1 mouse cellular context compared by ENCODE assay signal in the genomic region with DNA sequence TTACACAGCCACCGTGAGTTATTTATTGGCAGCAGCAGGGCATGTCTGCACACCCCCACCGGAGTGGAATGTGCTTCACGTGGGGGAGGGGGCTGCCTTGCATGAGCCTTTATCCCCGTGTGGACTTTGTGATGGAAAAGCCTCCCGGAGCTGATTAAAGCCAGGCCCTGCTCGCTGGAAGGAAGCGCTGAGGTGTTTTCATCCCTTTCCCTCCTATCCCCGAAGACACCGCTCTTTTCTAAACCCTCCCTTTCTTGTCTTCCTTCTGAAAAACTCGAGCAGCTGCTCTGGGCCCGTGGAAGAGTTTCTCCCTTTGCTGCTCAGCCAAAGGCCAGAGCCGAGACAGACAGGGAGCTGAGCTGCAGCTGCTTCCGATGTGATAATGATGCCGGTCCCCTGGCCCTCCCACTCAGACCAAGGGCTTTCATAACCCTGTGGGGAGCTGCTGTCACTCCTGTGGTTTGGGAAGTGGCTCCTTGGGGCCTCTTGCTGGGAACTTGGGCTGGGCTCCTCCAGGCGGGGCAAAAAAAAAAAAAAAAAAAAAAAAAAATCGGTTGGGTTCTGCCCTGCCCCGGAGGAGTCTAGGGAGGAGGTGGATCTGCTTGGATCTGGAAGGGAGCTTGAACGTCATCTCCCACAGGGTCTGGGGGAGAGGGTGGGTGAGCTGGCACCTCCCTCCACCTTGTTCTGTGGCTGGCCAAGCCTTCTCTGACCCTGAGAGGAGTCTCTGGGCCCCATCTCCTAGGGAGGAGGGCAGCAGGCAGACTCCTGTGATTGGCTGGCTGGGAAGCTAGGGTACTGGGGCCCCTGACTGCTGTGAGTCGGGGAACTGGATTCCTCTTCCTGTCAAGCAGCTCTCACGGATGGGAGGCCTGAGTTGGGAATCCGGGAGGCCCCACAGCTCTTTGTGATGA.
TF ChIP-seq lines count a peak whose summit lies in the region.

No protein-coding gene starts in this region.

TF ChIP-seq in MEL, 35 proteins besides CTCF, POLR2A, EP300 and RAD21 (continued from another document):
- TF ChIP-seq BHLHE40 (IDR thresholded peaks at IDR 0.05; ENCODE audit: borderline replicate concordance, low read depth, low read length) (0 out of 2 replicates have a peak, but pooled peaks have one; percentile 21), MXI1 (IDR thresholded peaks at IDR 0.05; ENCODE audit: low read depth, low read length) (peak; percentile 69; the same call in 1 of the 2 replicates), ZC3H11A (IDR thresholded peaks at IDR 0.05; ENCODE audit: low read depth, low read length) (no peak), SMC3 (IDR thresholded peaks at IDR 0.05; ENCODE audit: low read depth, low read length) (no peak), UBTF (IDR thresholded peaks at IDR 0.05; ENCODE audit: borderline replicate concordance, insufficient read depth, low read depth, low read length) (no peak), GABPA (IDR thresholded peaks at IDR 0.05; ENCODE audit: low read depth, low read length) (no peak), NELFE (IDR thresholded peaks at IDR 0.05; ENCODE audit: low read depth, low read length) (peak; percentile 45; the same call in 1 of the 2 replicates), MYC (IDR thresholded peaks at IDR 0.05; ENCODE audit: low read depth, low read length) (no peak; the same call in 1 of the 2 replicates), MAFK (IDR thresholded peaks at IDR 0.05; ENCODE audit: borderline replicate concordance, low read depth, low read length) (no peak; the same call in 1 of the 2 replicates), ETS1 (IDR thresholded peaks at IDR 0.05; ENCODE audit: low read depth, low read length) (peak; percentile 97), KAT2A (conservative IDR thresholded peaks at IDR 0.05; ENCODE audit: low read depth, low read length) (0 out of 2 replicates have a peak, but pooled peaks have one; percentile 12), MAZ (IDR thresholded peaks at IDR 0.05; ENCODE audit: low read depth, low read length) (peak; percentile 40), ZMIZ1 (IDR thresholded peaks at IDR 0.05; ENCODE audit: low read depth, low read length) (no peak), MEF2A (IDR thresholded peaks at IDR 0.05; ENCODE audit: extremely low read depth, insufficient replicate concordance, low read depth, low read length, poor library complexity, severe bottlenecking) (no peak), ZNF384 (IDR thresholded peaks at IDR 0.05; ENCODE audit: low read depth, low read length) (peak; percentile 99), NRF1 (IDR thresholded peaks at IDR 0.05; ENCODE audit: insufficient read depth, low read depth, low read length, poor library complexity, severe bottlenecking) (no peak), SIN3A (IDR thresholded peaks at IDR 0.05; ENCODE audit: low read length) (peak; percentile 94), MAX (IDR thresholded peaks at IDR 0.05; ENCODE audit: low read length) (peak; percentile 22; the same call in 1 of the 2 replicates), USF2 (IDR thresholded peaks at IDR 0.05; ENCODE audit: borderline replicate concordance in 1 of 2, insufficient read depth in 1 of 2, low read depth in 1 of 2, low read length in 2 of 2) (no peak), TBP (IDR thresholded peaks at IDR 0.05; ENCODE audit: low read depth, low read length) (peak; percentile 64), MYB (IDR thresholded peaks at IDR 0.05; ENCODE audit: low read depth, low read length) (no peak), E2F4 (IDR thresholded peaks at IDR 0.05; ENCODE audit: borderline replicate concordance, low read depth, low read length) (no peak), TAL1 (IDR thresholded peaks at IDR 0.05; ENCODE audit: low read length) (peak; percentile 93), POLR2AphosphoS2 (IDR thresholded peaks at IDR 0.05; ENCODE audit: low read length) (no peak; the same call in 1 of the 2 replicates), RCOR1 (IDR thresholded peaks at IDR 0.05; ENCODE audit: low read depth, low read length) (peak; percentile 73), CHD1 (IDR thresholded peaks at IDR 0.05; ENCODE audit: low read depth, low read length) (no peak; the same call in 1 of the 2 replicates), ELF1 (IDR thresholded peaks at IDR 0.05; ENCODE audit: low read depth, low read length) (peak; percentile 36; the same call in 1 of the 2 replicates), USF1 (IDR thresholded peaks at IDR 0.05; ENCODE audit: low read depth, low read length) (no peak), JUND (IDR thresholded peaks at IDR 0.05; ENCODE audit: low read depth, low read length) (no peak), CHD2 (IDR thresholded peaks at IDR 0.05; ENCODE audit: low read length) (no peak), GATA1 (IDR thresholded peaks at IDR 0.05; ENCODE audit: low read depth, low read length) (peak; percentile 66), TCF12 (IDR thresholded peaks at IDR 0.05; ENCODE audit: low read depth, low read length) (peak; percentile 89), POLR2AphosphoS5 (IDR thresholded peaks at IDR 0.05; ENCODE audit: borderline replicate concordance, low read depth, low read length) (no peak), ZKSCAN1 (IDR thresholded peaks at IDR 0.05; ENCODE audit: low read depth, low read length) (no peak)
